Mouse (Mus musculus): ENCODE measurements around the gene Igfn1. TPM values are rescaled to one million over a fixed set of nuclear protein-coding genes. Genes with fewer than 3 reads are reported as not detected.

Gene Igfn1
- polyA plus RNA-seq, 1 experiment = not detected

DNA sequence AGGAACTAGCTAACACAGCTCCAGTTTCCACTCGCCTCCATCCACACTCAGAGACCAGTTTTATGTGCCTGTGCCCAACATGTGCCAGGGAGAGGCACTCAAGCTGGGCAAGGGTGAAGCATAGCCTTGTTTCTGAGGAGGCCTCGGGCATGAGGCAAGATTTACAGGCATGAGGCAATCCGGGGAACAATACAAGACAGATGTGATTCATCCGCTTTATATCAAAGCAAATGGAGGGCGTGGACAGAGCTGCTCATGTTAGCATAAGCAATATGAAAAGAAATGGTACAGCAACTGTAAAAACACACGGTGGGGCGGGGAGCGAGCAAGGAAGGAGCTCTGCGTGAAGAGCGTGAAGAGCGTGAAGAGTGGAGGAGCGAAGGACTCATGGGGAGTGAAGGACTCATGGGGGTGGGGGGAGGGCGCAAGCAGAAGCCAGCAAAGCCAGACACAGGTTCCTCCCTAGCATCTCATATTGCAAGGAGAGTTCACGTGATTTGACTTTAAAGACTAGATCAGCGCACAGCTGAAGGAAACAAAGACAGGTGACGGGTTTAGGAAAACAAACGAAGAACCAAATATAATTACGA, 72.3 kb downstream of the Igfn1 start:
- no peak for DNase-seq (ENCODE audit: low spot score)

DNA sequence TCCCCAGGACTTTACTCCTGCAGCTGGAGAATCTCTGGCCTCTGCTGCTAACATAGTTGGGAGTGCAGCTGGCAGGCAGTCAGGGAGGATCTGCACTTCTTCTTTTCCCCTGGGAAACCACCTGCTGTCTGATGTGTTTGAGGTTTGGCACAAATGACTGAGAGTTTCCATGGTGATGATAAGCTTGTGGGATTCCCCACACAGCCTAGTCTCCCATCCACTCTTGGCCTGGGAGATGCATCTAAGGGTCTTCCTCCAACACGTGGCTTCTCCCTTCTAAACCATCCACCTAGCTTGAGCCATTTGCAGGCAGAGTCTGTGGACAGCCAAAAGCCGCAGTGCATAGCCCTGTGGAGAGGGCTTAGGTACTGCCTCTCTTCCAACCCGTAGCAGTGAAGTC, 76.3 kb downstream of the Igfn1 start:
- no peak for DNase-seq (ENCODE audit: low spot score)

DNA sequence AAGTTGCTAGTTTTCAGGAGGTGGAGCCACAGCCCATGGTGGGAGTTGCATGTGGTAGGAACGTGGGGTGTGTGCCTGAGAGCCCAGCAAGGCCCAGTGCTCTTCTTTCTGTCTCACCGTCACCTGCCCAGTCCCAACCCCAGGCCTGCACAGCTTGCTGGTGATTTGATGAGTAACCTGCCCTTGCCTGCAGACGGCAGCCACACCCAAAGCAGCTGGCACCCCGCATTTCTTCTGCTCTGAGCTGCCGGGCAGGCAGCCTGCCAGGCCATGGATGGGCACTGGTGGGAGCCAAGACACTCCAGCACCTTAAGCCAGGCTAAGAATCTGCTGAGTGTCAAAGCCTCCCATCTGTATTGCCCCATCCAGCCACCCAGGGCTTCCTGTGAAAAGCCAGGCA, 80.3 kb downstream of the Igfn1 start:
- no peak for DNase-seq (ENCODE audit: low spot score)

DNA sequence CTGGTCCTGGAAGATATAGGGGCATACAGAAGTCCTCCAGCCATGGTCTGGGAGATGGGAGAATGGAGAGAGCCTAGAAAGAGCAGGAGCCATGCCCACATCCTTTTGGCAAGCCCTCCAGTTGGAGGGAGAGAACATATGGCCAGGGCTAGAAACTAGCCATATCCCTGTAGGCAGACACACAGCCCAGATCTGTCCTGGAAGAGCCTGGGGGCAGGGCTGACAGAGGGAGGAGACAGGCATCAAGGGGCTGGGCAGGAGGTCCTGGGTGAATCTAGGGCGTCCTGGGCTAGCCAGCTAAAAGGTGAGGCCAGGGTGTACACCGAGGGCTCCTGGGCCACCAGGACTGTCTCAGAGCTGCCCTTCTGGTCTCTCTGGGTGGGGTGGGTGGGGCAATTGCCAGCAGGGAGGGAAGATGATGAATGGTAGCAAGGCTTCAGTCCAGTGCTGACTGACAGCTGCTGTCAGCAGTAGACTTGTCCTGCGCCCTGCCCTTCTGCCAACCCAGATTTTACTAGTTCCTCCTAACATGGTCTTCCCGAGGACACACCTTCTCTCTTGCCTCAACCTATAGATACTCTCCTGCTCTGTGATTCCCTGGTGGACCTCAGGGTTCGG, 81.7 kb downstream of the Igfn1 start:
- no peak for DNase-seq (ENCODE audit: low spot score)

DNA sequence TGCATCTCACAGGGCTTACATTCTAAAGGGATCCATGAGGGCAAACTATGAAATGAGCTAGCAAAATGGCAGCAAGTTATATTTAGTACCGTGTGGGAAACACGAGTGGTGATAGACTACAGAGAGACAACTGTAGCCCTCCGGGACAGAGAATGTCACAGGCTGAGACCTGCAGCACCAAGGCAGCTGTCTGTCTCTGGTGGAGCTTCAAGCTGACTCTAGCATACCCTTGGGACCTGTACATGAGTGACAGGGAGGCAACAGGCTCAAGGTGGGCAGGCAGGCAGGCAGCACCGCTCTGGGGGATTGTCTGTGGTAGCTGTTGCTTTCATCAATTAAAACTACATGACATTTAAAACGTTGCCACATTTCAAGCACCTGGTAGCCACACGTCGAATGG, 82.9 kb downstream of the Igfn1 start:
- no peak for DNase-seq (ENCODE audit: low spot score)

DNA sequence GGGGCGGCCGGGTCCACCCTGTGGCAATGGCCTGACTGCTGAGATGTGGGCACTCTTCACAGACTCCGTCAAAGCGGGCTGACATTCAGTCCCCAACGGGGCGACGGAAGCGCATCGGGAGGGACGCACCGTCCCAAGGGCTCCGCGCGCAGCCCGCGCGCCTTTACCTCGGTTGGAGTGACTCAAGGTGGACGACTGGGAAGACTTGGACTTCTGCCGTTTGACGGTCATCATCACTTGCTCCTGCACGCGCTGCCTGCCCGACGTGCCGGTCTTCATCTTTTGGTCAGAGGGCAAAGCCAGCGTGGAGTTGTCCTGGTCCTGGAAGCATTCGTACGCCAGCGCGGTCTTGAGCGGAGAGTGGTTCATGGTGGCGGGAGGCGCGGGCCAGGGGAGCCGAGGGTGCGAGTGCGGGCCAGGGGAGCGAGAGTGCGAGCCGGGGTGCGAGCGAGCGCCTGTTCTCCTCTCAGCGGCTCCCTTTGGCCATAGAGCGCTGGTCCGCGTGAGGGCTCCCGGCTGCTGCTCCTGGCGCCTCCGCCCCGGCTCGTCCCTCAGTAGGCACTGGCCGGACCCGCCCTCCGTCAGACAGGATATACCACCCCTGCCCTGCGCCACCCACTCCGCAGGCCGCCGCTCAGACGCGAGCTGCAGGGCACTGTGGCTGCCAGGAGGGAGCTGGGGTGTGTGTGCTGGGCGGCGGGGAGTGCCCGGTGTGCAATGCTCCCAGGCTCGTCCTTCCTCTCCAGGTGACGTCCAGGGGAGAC, 87.3 kb downstream of the Igfn1 start, which contains the start of gene Pkp1:
Gene Pkp1 (minus strand): TSS at position 564 of the 764 bp plus-strand sequence.
- DNase-seq (ENCODE audit: low spot score) = peak; percentile 38

DNA sequence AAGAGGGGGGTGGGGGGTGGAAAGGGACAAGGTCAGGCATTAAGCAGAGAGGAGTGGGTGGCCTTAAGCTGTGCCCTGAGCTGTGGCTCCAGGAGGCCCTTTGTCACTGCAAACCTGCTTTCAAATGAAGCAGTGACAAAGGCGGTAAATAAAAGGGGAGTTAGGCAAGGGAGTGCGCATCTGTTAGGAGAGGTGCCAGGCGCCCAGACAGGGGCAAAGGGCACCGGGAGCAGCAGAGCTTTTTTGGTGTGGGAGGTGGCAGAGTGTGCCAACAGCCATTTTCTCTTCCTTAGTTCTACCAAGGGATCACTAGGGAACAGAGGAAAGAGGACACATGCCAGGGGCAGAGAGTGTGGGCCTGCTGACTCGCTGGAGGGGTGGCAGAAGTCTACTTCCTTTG, 88.9 kb downstream of the Igfn1 start:
- no peak for DNase-seq (ENCODE audit: low spot score)

DNA sequence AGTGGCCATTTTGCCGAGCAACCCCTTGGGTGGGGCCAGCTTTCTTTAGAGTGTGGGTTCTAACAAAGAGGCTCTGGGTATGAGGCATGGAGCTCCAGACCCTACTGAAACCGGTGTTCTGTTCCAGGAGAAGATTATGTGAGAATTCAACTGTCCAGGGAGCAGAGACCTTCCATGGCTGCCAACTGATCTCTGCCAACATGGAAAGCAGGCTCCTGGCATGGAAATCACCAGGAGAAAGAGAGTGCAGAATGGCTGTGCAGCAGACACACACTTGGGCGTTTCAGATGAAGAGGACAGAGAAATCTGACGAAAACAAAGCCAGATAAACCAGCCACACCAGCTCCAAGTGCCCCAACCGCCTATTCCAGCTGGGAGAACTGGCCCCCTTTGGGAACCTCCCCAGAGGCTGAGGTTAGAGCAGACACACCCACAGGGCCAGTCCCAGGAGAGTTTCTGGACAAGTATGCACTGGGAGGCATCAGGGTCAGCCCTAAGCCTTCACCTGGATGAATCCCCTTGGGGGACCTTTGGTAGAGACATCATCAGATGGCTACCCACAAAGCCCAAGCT, 89.6 kb downstream of the Igfn1 start:
- no peak for DNase-seq (ENCODE audit: low spot score)

DNA sequence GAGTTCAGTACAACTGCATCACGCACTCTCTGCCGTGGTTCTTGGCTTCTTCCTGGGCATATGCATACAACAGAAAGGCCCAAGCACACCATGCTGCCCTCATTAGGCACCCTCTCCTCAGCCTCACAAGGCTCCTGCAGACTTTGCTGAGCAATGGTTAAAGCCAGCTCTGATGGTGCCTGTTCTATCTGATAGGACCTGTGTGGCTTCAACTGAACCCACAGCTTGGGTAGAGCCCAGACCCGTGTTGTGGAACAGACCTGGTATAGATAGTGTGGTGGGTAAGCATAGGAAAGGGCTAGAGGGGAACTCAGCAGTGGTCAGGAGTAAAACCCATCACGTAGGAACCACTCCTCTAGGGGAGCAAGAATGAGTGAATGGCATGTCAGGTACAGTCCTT, 92.5 kb downstream of the Igfn1 start:
- DNase-seq (ENCODE audit: low spot score) = no peak

DNA sequence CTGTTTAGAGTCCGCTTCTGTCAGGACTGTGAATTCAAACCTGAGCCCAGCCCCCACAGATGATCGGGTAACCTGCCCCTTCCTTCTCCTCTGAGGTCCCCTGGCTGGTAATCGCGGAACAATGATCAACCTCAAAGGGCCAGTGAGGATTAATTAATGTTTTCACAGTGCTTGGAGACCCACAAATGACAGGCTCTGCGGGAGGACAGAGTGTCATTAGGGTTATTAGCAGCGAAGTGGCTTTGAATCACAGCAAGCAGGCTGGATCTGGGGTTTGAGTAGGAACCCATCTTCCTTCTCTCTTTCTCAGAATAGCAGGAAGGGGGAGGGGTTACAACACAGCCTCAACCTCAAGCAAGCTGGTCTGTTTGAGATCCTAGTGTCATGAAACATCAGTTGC, 96.8 kb downstream of the Igfn1 start:
- DNase-seq (ENCODE audit: low spot score) = no peak

DNA sequence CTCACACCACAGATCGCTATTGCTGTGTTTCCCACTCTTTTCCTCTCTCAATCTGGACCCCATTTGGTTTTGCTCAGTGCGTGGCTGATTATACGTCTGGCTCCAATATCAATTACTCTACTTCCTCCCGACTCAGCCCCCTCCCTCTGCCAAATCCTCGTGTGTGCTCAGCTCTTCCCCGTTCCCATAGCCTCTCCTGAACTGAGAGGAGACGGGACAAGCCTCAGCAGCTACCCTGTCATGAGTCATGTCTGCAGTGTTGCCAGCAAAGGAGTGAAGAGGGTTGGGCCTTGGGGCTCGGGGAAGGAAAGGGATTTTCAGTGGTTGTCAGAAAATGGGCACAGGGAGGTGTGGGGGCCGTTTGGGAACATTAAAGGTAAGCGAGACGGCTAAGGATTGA, 99.4 kb downstream of the Igfn1 start:
- no peak for DNase-seq (ENCODE audit: low spot score)

Other genes with a start within 250 kb of the Igfn1 start
- gene Phlda3, start 240.2 kb downstream of the Igfn1 start, polyA plus RNA-seq (2012; rRNA removed) = 124 and 138 TPM in 2 replicates
- 1.1 and 1.2 TPM in 2 replicates for gene Tnni1, start 226.9 kb downstream of the Igfn1 start, polyA plus RNA-seq (2012; rRNA removed)
- gene Lad1, start 187.7 kb downstream of the Igfn1 start, polyA plus RNA-seq (2012; rRNA removed) = 43.4 and 46.3 TPM in 2 replicates
- 274 and 426 TPM in 2 replicates for gene Tnnt2, start 170.0 kb downstream of the Igfn1 start, polyA plus RNA-seq (2012; rRNA removed)
- 3.5 and 4.4 TPM in 2 replicates for gene Pkp1, start 87.1 kb downstream of the Igfn1 start, polyA plus RNA-seq (2012; rRNA removed)
- 52.4 and 55.4 TPM in 2 replicates for gene Tmem9, start 1.8 kb upstream of the Igfn1 start, polyA plus RNA-seq (2012; rRNA removed)
- not detected in 2 replicates for gene Ascl5, start 44.5 kb upstream of the Igfn1 start, polyA plus RNA-seq (2012; rRNA removed)
- 0.08 and 0.27 TPM in 2 replicates for gene Cacna1s, start 46.4 kb upstream of the Igfn1 start, polyA plus RNA-seq (2012; rRNA removed)
- gene Kif21b, start 125.0 kb upstream of the Igfn1 start, polyA plus RNA-seq (2012; rRNA removed) = 2.4 and 2.8 TPM in 2 replicates
- gene Mroh3, start 206.5 kb upstream of the Igfn1 start, polyA plus RNA-seq (2012; rRNA removed) = 2.0 and 3.1 TPM in 2 replicates
- gene Inava, start 227.9 kb upstream of the Igfn1 start, polyA plus RNA-seq (2012; rRNA removed) = 22.4 and 24.3 TPM in 2 replicates

Data from urinary bladder, adult 2 months (tissue).